ENCODE assay signal across 7 mouse cellular contexts in genomic region chr13:116002391-116002899, GRCm38 (mm10).
DNase-seq lines count a peak whose midpoint lies in the region; ATAC-seq and TF ChIP-seq lines count a peak whose summit lies in the region.

No protein-coding gene starts in this region.

- H3K9ac ChIP-seq in midbrain, postnatal 0 days (replicated peaks; ENCODE audit: low read length, poor library complexity, severe bottlenecking), result no peak overlapping the region
- no peak overlapping the region for H3K9ac ChIP-seq in midbrain, embryonic 15.5 days

- no peak for TF ChIP-seq CTCF in midbrain, postnatal 0 days (IDR thresholded peaks at IDR 0.05)

- no peak overlapping the region for H3K27ac ChIP-seq in midbrain, postnatal 0 days (ENCODE audit: low read depth, low read length)
- no peak overlapping the region for H3K27ac ChIP-seq in midbrain, embryonic 15.5 days

- no peak overlapping the region for H3K4me2 ChIP-seq in midbrain, postnatal 0 days (ENCODE audit: low read depth, low read length, poor library complexity, severe bottlenecking)
- no peak overlapping the region for H3K4me2 ChIP-seq in midbrain, embryonic 15.5 days

- intact Hi-C loops in left cerebral cortex, postnatal 14 days (cut with DNase I), result no loop called here

- peak; percentile 84 for DNase-seq in midbrain, postnatal 0 days (ENCODE audit: low spot score)
- peak; percentile 5 for DNase-seq in cerebellum, adult 9-10 months
- peak; percentile 18 for DNase-seq in heart, adult 8-10 months (ENCODE audit: low spot score)
- DNase-seq in left cerebral cortex, postnatal 14 days (ENCODE audit: low spot score in 2 of 2), result peak; percentile 66 to 68
- peak; percentile 42 for DNase-seq in telencephalon, adult 2 months (ENCODE audit: low read depth, low spot score)
- no peak for DNase-seq in spleen, postnatal 36 days (ENCODE audit: low spot score in 2 of 2)

- no peak overlapping the region for H3K4me3 ChIP-seq in midbrain, postnatal 0 days (ENCODE audit: low read depth, low read length)
- no peak overlapping the region for H3K4me3 ChIP-seq in midbrain, embryonic 15.5 days

- H3K27me3 ChIP-seq in midbrain, postnatal 0 days (ENCODE audit: insufficient read depth, low read length), result no peaks in the 10 kb centered on the region
- no peaks in the 10 kb centered on the region for H3K27me3 ChIP-seq in midbrain, embryonic 15.5 days (replicated peaks)

- H3K36me3 ChIP-seq in midbrain, postnatal 0 days (ENCODE audit: insufficient read depth, low read length), result no peaks in the 10 kb centered on the region
- no peaks in the 10 kb centered on the region for H3K36me3 ChIP-seq in midbrain, embryonic 15.5 days (replicated peaks)

- H3K4me1 ChIP-seq in midbrain, postnatal 0 days (ENCODE audit: insufficient read depth, low read length), result no peaks in the 10 kb centered on the region
- no peaks in the 10 kb centered on the region for H3K4me1 ChIP-seq in midbrain, embryonic 15.5 days

- ATAC-seq in midbrain, postnatal 0 days (ENCODE audit: low FRiP score), result no peak
- ATAC-seq in midbrain, embryonic 15.5 days (replicated peaks), result no peak; the same call in 1 of the 2 replicates

- no peaks in the 10 kb centered on the region for H3K9me3 ChIP-seq in midbrain, postnatal 0 days (ENCODE audit: low read length)
- H3K9me3 ChIP-seq in midbrain, embryonic 15.5 days, result no peaks in the 10 kb centered on the region

- WGBS in midbrain, postnatal 0 days, result 41% methylated on average over 4 of the region's 4 CpGs
- WGBS in midbrain, embryonic 15.5 days, result 44% methylated on average over 4 of the region's 4 CpGs

Comparison
In these comparisons a context has a peak if more than half of its experiments do, and no peak if none do; other contexts are left out.
1. DNase-seq: peak in midbrain, postnatal 0 days (single experiment), cerebellum, adult 9-10 months (single experiment), heart, adult 8-10 months (single experiment), left cerebral cortex, postnatal 14 days (2 of 2) and telencephalon, adult 2 months (single experiment); none in spleen, postnatal 36 days (0 of 2).